In genomic region chr5:107174188-107174587, GRCm38 (mm10) we compare ENCODE assay signal across 18 mouse cellular contexts.
DNase-seq lines count a peak whose midpoint lies in the region; ATAC-seq and TF ChIP-seq lines count a peak whose summit lies in the region.
"Had no signal": no experiment of that assay in that cellular context is flagged by ENCODE, and none has a peak within 500 bp of the region (broad histone marks: within the 10 kb centered on the region; RNA-seq: fewer than 3 reads in every experiment).

No protein-coding gene starts in this region.

- no peak overlapping the region for H3K4me2 ChIP-seq in forebrain, embryonic 14.5 days (ENCODE audit: low read length)
- no peak overlapping the region for H3K4me2 ChIP-seq in forebrain, embryonic 13.5 days
- H3K4me2 ChIP-seq in hindbrain, postnatal 0 days (ENCODE audit: low read depth, low read length): no peak overlapping the region
- no peak overlapping the region for H3K4me2 ChIP-seq in hindbrain, embryonic 13.5 days
- H3K4me2 ChIP-seq: embryonic facial prominence, embryonic 13.5 days; heart, embryonic 13.5 days had no signal

- TF ChIP-seq CTCF in hindbrain, postnatal 0 days (IDR thresholded peaks at IDR 0.05; ENCODE audit: low read depth): no peak
- TF ChIP-seq CTCF in Patski (IDR thresholded peaks at IDR 0.05): no peak

- in situ Hi-C loops in Patski (cut with MboI; ENCODE audit: low pct_unique_long_range_greater_than_20kb): no loop called here

- H3K27me3 ChIP-seq in forebrain, embryonic 14.5 days (replicated peaks; ENCODE audit: control insufficient read depth, insufficient read depth, low read length): no peaks in the 10 kb centered on the region
- H3K27me3 ChIP-seq in forebrain, embryonic 13.5 days: peaks cover 28% of the 10 kb centered on the region
- H3K27me3 ChIP-seq in hindbrain, postnatal 0 days (ENCODE audit: insufficient read depth, low read length): no peaks in the 10 kb centered on the region
- no peaks in the 10 kb centered on the region for H3K27me3 ChIP-seq in hindbrain, embryonic 13.5 days
- no peaks in the 10 kb centered on the region for H3K27me3 ChIP-seq in Patski
- H3K27me3 ChIP-seq: embryonic facial prominence, embryonic 13.5 days; heart, embryonic 13.5 days had no signal

- no peak for ATAC-seq in forebrain, embryonic 14.5 days
- ATAC-seq in forebrain, embryonic 13.5 days: no peak
- no peak for ATAC-seq in hindbrain, postnatal 0 days
- ATAC-seq in hindbrain, embryonic 13.5 days (ENCODE audit: low FRiP score): no peak
- ATAC-seq in Patski: no peak
- ATAC-seq: activated CD4-positive, CD25-positive, alpha-beta regulatory T cell, adult 4 months; forebrain, embryonic 16.5 days; intestine, embryonic 16.5 days had no signal

- H3K9ac ChIP-seq in forebrain, embryonic 14.5 days (ENCODE audit: low read length): no peak overlapping the region
- no peak overlapping the region for H3K9ac ChIP-seq in forebrain, embryonic 13.5 days
- no peak overlapping the region for H3K9ac ChIP-seq in hindbrain, postnatal 0 days (replicated peaks; ENCODE audit: low read length)
- H3K9ac ChIP-seq in hindbrain, embryonic 13.5 days: no peak overlapping the region
- H3K9ac ChIP-seq: embryonic facial prominence, embryonic 13.5 days; heart, embryonic 13.5 days had no signal

- peak; percentile 72 for DNase-seq in forebrain, embryonic 14.5 days (ENCODE audit: low spot score)
- DNase-seq in hindbrain, postnatal 0 days (ENCODE audit: low spot score): peak; percentile 20
- DNase-seq in Patski (ENCODE audit: low read depth, low spot score): peak; percentile 83
- DNase-seq in brain, embryonic 18.5 days (ENCODE audit: low read depth, low spot score): peak; percentile 22
- DNase-seq in layer of hippocampus, adult 8-10 months (ENCODE audit: low spot score in 2 of 2): no peak
- DNase-seq: adrenal gland, postnatal 14 days; cerebellum, adult 11 months; cerebellum, adult 9-10 months; cerebellum, postnatal 25 days; gastrocnemius, postnatal 14 days; heart, postnatal 36 days had no signal

- H3K4me1 ChIP-seq in forebrain, embryonic 14.5 days (ENCODE audit: control insufficient read depth, insufficient read depth, low read length): no peaks in the 10 kb centered on the region; the same call in 1 of the 2 replicates
- H3K4me1 ChIP-seq in forebrain, embryonic 13.5 days: 0 out of 2 replicates have a peak, but pooled peaks cover 2% of the 10 kb centered on the region
- H3K4me1 ChIP-seq in hindbrain, postnatal 0 days (ENCODE audit: insufficient read depth, low read length): no peaks in the 10 kb centered on the region
- H3K4me1 ChIP-seq in hindbrain, embryonic 13.5 days (replicated peaks): peaks cover 15% of the 10 kb centered on the region

- CTCF ChIA-PET in Patski (lab: Charles Lee): interaction anchor here (1.1 kb wide), 1 partner anchor 23 kb away, joined by 3 read pairs; no protein-coding TSS in a partner anchor

- H3K4me3 ChIP-seq in forebrain, embryonic 14.5 days (ENCODE audit: low read depth, low read length): no peak overlapping the region
- no peak overlapping the region for H3K4me3 ChIP-seq in forebrain, embryonic 13.5 days
- H3K4me3 ChIP-seq in hindbrain, postnatal 0 days (ENCODE audit: low read length): no peak overlapping the region
- H3K4me3 ChIP-seq in hindbrain, embryonic 13.5 days: no peak overlapping the region
- H3K4me3 ChIP-seq: embryonic facial prominence, embryonic 13.5 days; heart, embryonic 13.5 days had no signal

- POLR2A ChIA-PET in Patski (lab: Charles Lee): interaction anchor here (0.6 kb wide), 2 partner anchors 18 to 98 kb away, joined by 3 to 6 read pairs; no protein-coding TSS in a partner anchor

- H3K9me3 ChIP-seq in forebrain, embryonic 14.5 days (replicated peaks; ENCODE audit: control insufficient read depth, low read length): no peaks in the 10 kb centered on the region
- H3K9me3 ChIP-seq in forebrain, embryonic 13.5 days (replicated peaks): no peaks in the 10 kb centered on the region
- H3K9me3 ChIP-seq in hindbrain, postnatal 0 days (ENCODE audit: low read length): no peaks in the 10 kb centered on the region
- no peaks in the 10 kb centered on the region for H3K9me3 ChIP-seq in hindbrain, embryonic 13.5 days
- H3K9me3 ChIP-seq: embryonic facial prominence, embryonic 13.5 days; heart, embryonic 13.5 days had no signal

- H3K27ac ChIP-seq in forebrain, embryonic 14.5 days (ENCODE audit: low read depth, low read length): no peak overlapping the region
- H3K27ac ChIP-seq in forebrain, embryonic 13.5 days: no peak overlapping the region
- H3K27ac ChIP-seq in hindbrain, postnatal 0 days: no peak overlapping the region
- no peak overlapping the region for H3K27ac ChIP-seq in hindbrain, embryonic 13.5 days
- H3K27ac ChIP-seq: embryonic facial prominence, embryonic 13.5 days; heart, embryonic 13.5 days had no signal

- no peaks in the 10 kb centered on the region for H3K36me3 ChIP-seq in forebrain, embryonic 14.5 days (ENCODE audit: control insufficient read depth, insufficient read depth, low read length)
- no peaks in the 10 kb centered on the region for H3K36me3 ChIP-seq in forebrain, embryonic 13.5 days (ENCODE audit: poor library complexity, severe bottlenecking)
- H3K36me3 ChIP-seq in hindbrain, postnatal 0 days (ENCODE audit: insufficient read depth, low read length): no peaks in the 10 kb centered on the region
- no peaks in the 10 kb centered on the region for H3K36me3 ChIP-seq in hindbrain, embryonic 13.5 days
- H3K36me3 ChIP-seq: embryonic facial prominence, embryonic 13.5 days had no signal

Comparison
In these comparisons a context has a peak if more than half of its experiments do, and no peak if none do; other contexts are left out.
1. DNase-seq: peak in forebrain, embryonic 14.5 days (single experiment), hindbrain, postnatal 0 days (single experiment), Patski (single experiment) and brain, embryonic 18.5 days (single experiment); none in layer of hippocampus, adult 8-10 months (0 of 2).